21 mouse cellular contexts compared by ENCODE assay signal in the genomic region with DNA sequence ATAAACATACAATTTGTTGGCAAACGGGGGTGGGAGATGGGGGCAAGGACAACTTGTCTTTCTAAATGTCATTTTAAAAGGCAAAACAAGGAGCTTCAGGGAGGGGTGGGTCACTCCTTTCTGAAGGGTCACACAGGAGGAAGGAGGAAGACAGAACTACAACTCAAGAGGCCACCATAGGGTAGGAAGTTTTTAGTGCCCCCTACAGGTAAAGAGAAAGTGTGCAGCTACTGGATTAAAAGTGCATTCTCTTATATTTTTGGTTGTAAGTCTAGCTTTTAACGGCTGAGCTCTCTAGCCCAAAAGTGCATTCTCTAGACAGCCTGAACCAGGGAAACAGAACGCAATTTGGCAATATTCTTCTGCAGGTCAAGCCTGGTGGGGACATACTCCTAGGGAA.
DNase-seq lines count a peak whose midpoint lies in the region; ATAC-seq and TF ChIP-seq lines count a peak whose summit lies in the region.
"Had no signal": no experiment of that assay in that cellular context is flagged by ENCODE, and none has a peak within 500 bp of the region (broad histone marks: within the 10 kb centered on the region; RNA-seq: fewer than 3 reads in every experiment).

No protein-coding gene starts in this region.

- peak; percentile 11 for TF ChIP-seq RAD21 in CH12.LX (IDR thresholded peaks at IDR 0.05; ENCODE audit: low read depth, low read length)

- H3K27me3 ChIP-seq in CH12.LX (replicated peaks) (no peaks in the 10 kb centered on the region), G1E (ENCODE audit: insufficient read depth, low read length) (no peaks in the 10 kb centered on the region)
- H3K27me3 ChIP-seq: embryonic facial prominence, embryonic 13.5 days; heart, embryonic 15.5 days; liver, embryonic 15.5 days had no signal

- dilution Hi-C loops in CH12.LX (cut with MboI; ENCODE audit: extremely low pct_ligation_motif_present, extremely low pct_unique_long_range_greater_than_20kb, low sequenced_read_pairs), result no loop called here

- H3K27ac ChIP-seq in left cerebral cortex, adult 2 months, result no peak overlapping the region
- H3K27ac ChIP-seq in CH12.LX (ENCODE audit: insufficient read depth, low read depth), result no peak overlapping the region
- H3K27ac ChIP-seq: embryonic facial prominence, embryonic 13.5 days; forebrain, embryonic 10.5 days; heart, embryonic 15.5 days; limb, embryonic 10.5 days; liver, embryonic 15.5 days; macrophage had no signal

- in situ Hi-C loops in CH12.LX (cut with MboI; ENCODE audit: low pct_ligation_motif_present, low pct_unique_long_range_greater_than_20kb, low sequenced_read_pairs), result no loop called here

- no peak for DNase-seq in left cerebral cortex, adult 2 months (ENCODE audit: extremely low spot score in 1 of 2, low spot score in 2 of 2)
- DNase-seq in left cerebral cortex, postnatal 4 days, result no peak
- peak; percentile 25 for DNase-seq in CH12.LX (ENCODE audit: extremely low read depth)
- no peak for DNase-seq in G1E (ENCODE audit: low spot score)
- DNase-seq in urinary bladder, postnatal 14 days (ENCODE audit: low spot score), result no peak
- DNase-seq in embryo, embryonic 10 days (ENCODE audit: low spot score), result no peak
- DNase-seq in spleen, postnatal 14 days (ENCODE audit: low spot score in 2 of 2), result no peak
- DNase-seq: cerebellum, postnatal 14 days; heart, adult 11 months; kidney, adult 11 months; kidney, postnatal 36 days; layer of hippocampus, postnatal 36 days; midbrain, embryonic 14.5 days; right cerebral cortex, postnatal 14 days had no signal

- no peaks in the 10 kb centered on the region for H3K79me2 ChIP-seq in CH12.LX (replicated peaks; ENCODE audit: control insufficient read depth, extremely low read depth, insufficient read depth, poor library complexity, severe bottlenecking)

- H3K9me3 ChIP-seq in CH12.LX (replicated peaks; ENCODE audit: low read length) (no peaks in the 10 kb centered on the region), G1E (replicated peaks) (no peaks in the 10 kb centered on the region)
- H3K9me3 ChIP-seq: embryonic facial prominence, embryonic 13.5 days; forebrain, embryonic 10.5 days; heart, embryonic 15.5 days; limb, embryonic 10.5 days; liver, embryonic 15.5 days had no signal

- H3K36me3 ChIP-seq in CH12.LX (replicated peaks in 1 of 2; ENCODE audit: control insufficient read depth in 1 of 2, insufficient read depth in 1 of 2, low read length in 1 of 2) (peaks cover 0 to 14% of the 10 kb centered on the region in 2 experiments), G1E (replicated peaks) (peaks cover 68% of the 10 kb centered on the region)
- H3K36me3 ChIP-seq: limb, embryonic 10.5 days had no signal

- no peak for ATAC-seq in G1E (ENCODE audit: extremely low read depth, insufficient number of reproducible peaks, low FRiP score, poor library complexity, severe bottlenecking)
- peak; percentile 52 for ATAC-seq in granulocyte monocyte progenitor cell, adult 5-6 weeks (replicated peaks; ENCODE audit: poor library complexity, severe bottlenecking)

- intact Hi-C loops in left cerebral cortex, adult 2 months (cut with DNase I), result no loop called here
- intact Hi-C loops in left cerebral cortex, postnatal 4 days (cut with DNase I), result no loop called here

- no peak overlapping the region for H3K4me3 ChIP-seq in left cerebral cortex, adult 2 months
- H3K4me3 ChIP-seq in CH12.LX (replicated peaks in 1 of 3; ENCODE audit: low read depth in 2 of 3, low read length in 2 of 3, poor library complexity in 1 of 3) (no peak overlapping the region), G1E (ENCODE audit: low read depth, low read length) (no peak overlapping the region)
- H3K4me3 ChIP-seq: embryonic facial prominence, embryonic 13.5 days; forebrain, embryonic 10.5 days; heart, embryonic 15.5 days; limb, embryonic 10.5 days; liver, embryonic 15.5 days had no signal

- no peak overlapping the region for H3K9ac ChIP-seq in CH12.LX (ENCODE audit: insufficient read depth, low read depth)
- H3K9ac ChIP-seq: embryonic facial prominence, embryonic 13.5 days; heart, embryonic 15.5 days; liver, embryonic 15.5 days had no signal

- H3K4me1 ChIP-seq in CH12.LX (ENCODE audit: control insufficient read depth in 1 of 2, insufficient read depth in 2 of 2) (peaks cover 10 to 55% of the 10 kb centered on the region in 2 experiments), G1E (ENCODE audit: insufficient read depth, low read depth, low read length) (no peaks in the 10 kb centered on the region)
- H3K4me1 ChIP-seq: liver, embryonic 15.5 days had no signal

- no peak for TF ChIP-seq POLR2A in CH12.LX (IDR thresholded peaks at IDR 0.05; ENCODE audit: low read depth, low read length)

- TF ChIP-seq CTCF in left cerebral cortex, adult 2 months (IDR thresholded peaks at IDR 0.05), result peak; percentile 46
- TF ChIP-seq CTCF in CH12.LX (conservative IDR thresholded peaks at IDR 0.05 in 1 of 2, IDR thresholded peaks at IDR 0.05 in 1 of 2; ENCODE audit: low read depth in 2 of 2, low read length in 2 of 2), result peak; percentile 59 to 66
- TF ChIP-seq CTCF in G1E (IDR thresholded peaks at IDR 0.05; ENCODE audit: low read depth, low read length), result 0 out of 2 replicates have a peak, but pooled peaks have one; percentile 30

- TF ChIP-seq EP300 in CH12.LX (IDR thresholded peaks at IDR 0.05; ENCODE audit: low read length), result no peak

- H3K4me2 ChIP-seq in CH12.LX (ENCODE audit: insufficient read depth, low read depth, poor library complexity, severe bottlenecking), result no peak overlapping the region
- H3K4me2 ChIP-seq: embryonic facial prominence, embryonic 13.5 days; heart, embryonic 15.5 days; liver, embryonic 15.5 days had no signal

TF ChIP-seq in CH12.LX, 34 proteins besides CTCF, POLR2A, EP300 and RAD21:
- TF ChIP-seq ZNF384 (IDR thresholded peaks at IDR 0.05; ENCODE audit: low read depth, low read length) (no peak), SIN3A (IDR thresholded peaks at IDR 0.05; ENCODE audit: low read length) (no peak), UBTF (IDR thresholded peaks at IDR 0.05; ENCODE audit: low read depth, low read length) (no peak), RCOR1 (conservative IDR thresholded peaks at IDR 0.05; ENCODE audit: low read depth, low read length) (no peak), ZC3H11A (IDR thresholded peaks at IDR 0.05; ENCODE audit: low read depth, low read length) (no peak), GABPA (IDR thresholded peaks at IDR 0.05; ENCODE audit: insufficient replicate concordance, low read depth, low read length) (no peak), BHLHE40 (IDR thresholded peaks at IDR 0.05; ENCODE audit: low read depth, low read length) (no peak), NRF1 (IDR thresholded peaks at IDR 0.05; ENCODE audit: low read depth, low read length) (no peak), NELFE (IDR thresholded peaks at IDR 0.05; ENCODE audit: low read depth, low read length) (no peak), MAFK (IDR thresholded peaks at IDR 0.05; ENCODE audit: insufficient replicate concordance, low read length) (no peak), MAZ (IDR thresholded peaks at IDR 0.05; ENCODE audit: low read depth, low read length) (no peak), MYC (IDR thresholded peaks at IDR 0.05; ENCODE audit: low read depth, low read length) (no peak), MXI1 (IDR thresholded peaks at IDR 0.05; ENCODE audit: low read depth, low read length) (no peak)
